Mouse (Mus musculus) cerebellum, adult 2 months (tissue): ENCODE measurements around the gene Eapp. TPM values are rescaled to one million over a fixed set of nuclear protein-coding genes. Genes with fewer than 3 reads are reported as not detected.
"Not testable (repeated sequence)": the region's sequence is repeated elsewhere in the genome, so short reads cannot be mapped to it uniquely, and the experiment has no call there.

Source experiments
- DNase-seq, 2 experiments: peaks; one replicate each; pipeline ENCODE4 v3.0.0; 2021
- H3K27ac ChIP-seq: fragments of 200-500 bp; 2 replicates; pipeline ENCODE4 v1.5.1; 2012; ENCODE audit warnings: low read length, control low read depth, inconsistent platforms; ENCODE audit not compliant: insufficient read depth
- H3K27me3 ChIP-seq: fragments of 200-500 bp; 2 replicates; pipeline ENCODE4 v1.6.1; 2012; ENCODE audit warnings: inconsistent platforms, mild to moderate bottlenecking, low read length, moderate library complexity; ENCODE audit not compliant: control insufficient read depth, insufficient read depth
- H3K4me1 ChIP-seq: fragments of 200-500 bp; 2 replicates; pipeline ENCODE4 v1.6.1; 2011; ENCODE audit warnings: low read length; ENCODE audit not compliant: control insufficient read depth, insufficient read depth
- H3K4me3 ChIP-seq: fragments of 200-500 bp; replicated peaks from 2 replicates; pipeline ENCODE3; 2011; ENCODE audit warnings: mild to moderate bottlenecking, low read depth, low read length, control low read depth; ENCODE audit not compliant: insufficient read depth
- CTCF ChIP-seq: fragments of 200-500 bp; IDR thresholded peaks from 2 replicates; pipeline ENCODE4 v1.5.1; 2011; ENCODE audit warnings: low read depth, mild to moderate bottlenecking, control low read depth, low read length, moderate library complexity, borderline replicate concordance; ENCODE audit not compliant: insufficient read depth
- POLR2A ChIP-seq: fragments of 200-500 bp; IDR thresholded peaks from 2 replicates; pipeline ENCODE4 v1.6.1; 2011; ENCODE audit warnings: low read length, control low read depth, borderline replicate concordance; ENCODE audit not compliant: insufficient read depth
- whole genome bisulfite sequencing: fragments of 180-500 bp; shearing (Covaris S2); methylation state at CpG from one replicate; pipeline ENCODE4 v1.1.7; 2018; 5-methylcytosine and 5-hydroxymethylcytosine counted together
- polyA plus RNA-seq: library from polyadenylated mRNA; depleted of rRNA; stranded (reverse); fragments of >200 nt; gene quantifications from 2 replicates; pipeline ENCODE4 v1.2.3, GENCODE M21; 2012

Gene Eapp
- polyA plus RNA-seq, 1 experiment = 27.4 TPM

- Histone ChIP-seq H3K27ac (no peak overlapping the region), H3K4me3 (no peak overlapping the region), H3K27me3 (no peaks in the 10 kb centered on the region), H3K4me1 (no peaks in the 10 kb centered on the region)
- DNase-seq = no peak
- TF ChIP-seq POLR2A (no peak), CTCF (peak; percentile 38; the same call in 1 of the 2 replicates)
- 21% methylated on average over 1 of the region's 1 CpGs for WGBS
These were observed 12.5 kb downstream of the Eapp start for GRCm38 (mm10) chr12:54683182-54683581.

- WGBS = 88% methylated on average over 9 of the region's 9 CpGs
- TF ChIP-seq POLR2A = no peak
- no peak for TF ChIP-seq CTCF
- no peak overlapping the region for H3K27ac ChIP-seq
These were observed 19.0 kb downstream of the Eapp start for GRCm38 (mm10) chr12:54676709-54677108.

GRCm38 (mm10) chr12:54675396-54675795 is 20.3 kb downstream of the Eapp start:
- H3K27ac ChIP-seq = no peak overlapping the region
- H3K4me3 ChIP-seq = no peak overlapping the region
- no peaks in the 10 kb centered on the region for H3K4me1 ChIP-seq
- TF ChIP-seq POLR2A (no peak), CTCF (no peak)
- H3K27me3 ChIP-seq = no peaks in the 10 kb centered on the region
- DNase-seq = no peak
- 96% methylated on average over 4 of the region's 4 CpGs for WGBS

More at GRCm38 (mm10) chr12:54676709-54677108, 19.0 kb downstream of the Eapp start:
- no peak overlapping the region for H3K4me3 ChIP-seq
- H3K27me3 ChIP-seq = no peaks in the 10 kb centered on the region
- no peaks in the 10 kb centered on the region for H3K4me1 ChIP-seq
- no peak for DNase-seq

GRCm38 (mm10) chr12:54671262-54671661 is 24.4 kb downstream of the Eapp start:
- Histone ChIP-seq H3K27me3 (no peaks in the 10 kb centered on the region), H3K4me1 (no peaks in the 10 kb centered on the region), H3K4me3 (no peak overlapping the region), H3K27ac (no peak overlapping the region)
- 85% methylated on average over 4 of the region's 4 CpGs for WGBS
- no peak for DNase-seq
- no peak for TF ChIP-seq CTCF
- TF ChIP-seq POLR2A = no peak

- 91% methylated on average over 1 of the region's 1 CpGs for WGBS
- H3K27ac ChIP-seq = no peak overlapping the region
- no peak for DNase-seq
- H3K27me3 ChIP-seq = no peaks in the 10 kb centered on the region
- no peaks in the 10 kb centered on the region for H3K4me1 ChIP-seq
- TF ChIP-seq CTCF (no peak), POLR2A (no peak)
- H3K4me3 ChIP-seq = no peak overlapping the region
These were observed 27.6 kb downstream of the Eapp start for GRCm38 (mm10) chr12:54668141-54668540.

- 81% methylated on average over 6 of the region's 6 CpGs for whole genome bisulfite sequencing
- no peaks in the 10 kb centered on the region for H3K4me1 ChIP-seq
- H3K27me3 ChIP-seq = no peaks in the 10 kb centered on the region
- no peak overlapping the region for H3K4me3 ChIP-seq
- no peak for DNase-seq
- H3K27ac ChIP-seq = no peak overlapping the region
- TF ChIP-seq POLR2A (no peak), CTCF (no peak)
These were observed 30.2 kb downstream of the Eapp start for GRCm38 (mm10) chr12:54665526-54665925.

GRCm38 (mm10) chr12:54661470-54661869 is 34.2 kb downstream of the Eapp start:
- WGBS = 79% methylated on average over 5 of the region's 5 CpGs
- not testable (repeated sequence) for H3K27ac ChIP-seq, H3K27me3 ChIP-seq, H3K4me1 ChIP-seq, DNase-seq, H3K4me3 ChIP-seq

GRCm38 (mm10) chr12:54659901-54660300 is 35.8 kb downstream of the Eapp start:
- H3K27me3 ChIP-seq = no peaks in the 10 kb centered on the region
- no peak for DNase-seq
- no peaks in the 10 kb centered on the region for H3K4me1 ChIP-seq
- H3K4me3 ChIP-seq = no peak overlapping the region
- H3K27ac ChIP-seq = no peak overlapping the region
- 83% methylated on average over 3 of the region's 3 CpGs for WGBS
- no peak for TF ChIP-seq CTCF
- TF ChIP-seq POLR2A = no peak

- TF ChIP-seq POLR2A (no peak), CTCF (no peak)
- no peaks in the 10 kb centered on the region for H3K27me3 ChIP-seq
- 0 out of 2 replicates have a peak, but pooled peaks cover 2% of the 10 kb centered on the region for H3K4me1 ChIP-seq
- 82% methylated on average over 7 of the region's 7 CpGs for WGBS
- H3K27ac ChIP-seq = no peak overlapping the region
- no peak for DNase-seq
- H3K4me3 ChIP-seq = no peak overlapping the region
These were observed 37.1 kb downstream of the Eapp start for GRCm38 (mm10) chr12:54658425-54659092.
